Mouse (Mus musculus) hindbrain, embryonic 16.5 days (tissue): ENCODE data around the gene Ube2q2. TPM values are rescaled to one million over a fixed set of nuclear protein-coding genes. Genes with fewer than 3 reads are reported as not detected.

Experiments used
- ATAC-seq: fragments of 200-750 bp; cut with Nextera tagmentation; 2 replicates; pipeline ENCODE4 v1.8.0; 2017; ENCODE audit warnings: moderate TSS enrichment, moderate library complexity
- H3K27ac ChIP-seq: fragments of 300-500 bp; sonication (generic); 2 replicates; pipeline ENCODE4 v1.5.1; 2014; ENCODE audit warnings: low read depth, mild to moderate bottlenecking, control low read depth, low read length, moderate library complexity
- H3K27me3 ChIP-seq: fragments of 300-500 bp; sonication (generic); replicated peaks from 2 replicates; pipeline ENCODE4 v1.6.1; 2014; ENCODE audit warnings: low read length; ENCODE audit not compliant: control insufficient read depth, insufficient read depth
- H3K36me3 ChIP-seq: fragments of 300-500 bp; sonication (generic); 2 replicates; pipeline ENCODE4 v1.6.1; 2014; ENCODE audit warnings: mild to moderate bottlenecking, low read length, moderate library complexity, mixed read lengths; ENCODE audit not compliant: control insufficient read depth, insufficient read depth
- H3K4me1 ChIP-seq: fragments of 300-500 bp; sonication (generic); 2 replicates; pipeline ENCODE4 v1.6.1; 2014; ENCODE audit warnings: low read depth, low read length; ENCODE audit not compliant: control insufficient read depth, insufficient read depth
- H3K4me2 ChIP-seq: fragments of 300-500 bp; sonication (generic); 2 replicates; pipeline ENCODE4 v1.6.1; 2014; ENCODE audit warnings: mild to moderate bottlenecking, low read length, control low read depth, moderate library complexity
- H3K4me3 ChIP-seq: fragments of 300-500 bp; sonication (generic); 2 replicates; pipeline ENCODE4 v1.5.1; 2014; ENCODE audit warnings: mild to moderate bottlenecking, low read length, control low read depth, moderate library complexity
- H3K9ac ChIP-seq: fragments of 300-500 bp; sonication (generic); 2 replicates; pipeline ENCODE4 v1.6.1; 2014; ENCODE audit warnings: low read depth, mild to moderate bottlenecking, control low read depth, low read length, moderate library complexity
- H3K9me3 ChIP-seq: fragments of 300-500 bp; sonication (generic); 2 replicates; pipeline ENCODE4 v1.6.1; 2014; ENCODE audit warnings: mild to moderate bottlenecking, low read length, moderate library complexity; ENCODE audit not compliant: control insufficient read depth
- WGBS: fragments of 180-500 bp; shearing (Covaris S2); extraction: QIAGEN DNeasy Blood & Tissue Kit; methylation state at CpG from one replicate; pipeline ENCODE4 v1.1.7; 2014; 5-methylcytosine and 5-hydroxymethylcytosine counted together
- polyA plus RNA-seq: library from polyadenylated mRNA; unstranded; fragments of >200 nt; fragmentation: Nextera tagmentation; extraction: Ambion mirVana; gene quantifications from 2 replicates; pipeline ENCODE4 v1.2.1, GENCODE M21; 2015

Gene Ube2q2
- polyA plus RNA-seq, 1 experiment from 2014 or later, result 17.7 TPM

- ATAC-seq, result no peak
- H3K4me3 ChIP-seq, result no peak overlapping the region
- no peak overlapping the region for H3K4me2 ChIP-seq
- no peaks in the 10 kb centered on the region for H3K9me3 ChIP-seq
- no peak overlapping the region for H3K27ac ChIP-seq
- 61% methylated on average over 3 of the region's 3 CpGs for WGBS
- no peak overlapping the region for H3K9ac ChIP-seq
- H3K36me3 ChIP-seq, result no peaks in the 10 kb centered on the region
- no peaks in the 10 kb centered on the region for H3K4me1 ChIP-seq
- H3K27me3 ChIP-seq, result no peaks in the 10 kb centered on the region
These were observed 26.1 kb upstream of the Ube2q2 start for GRCm38 (mm10) chr9:55122586-55122985.

GRCm38 (mm10) chr9:55125735-55126134 lies 22.9 kb upstream of the Ube2q2 start:
- H3K9ac ChIP-seq, result no peak overlapping the region
- ATAC-seq, result no peak
- no peak overlapping the region for H3K4me3 ChIP-seq
- WGBS, result 85% methylated on average over 7 of the region's 7 CpGs
- no peaks in the 10 kb centered on the region for H3K9me3 ChIP-seq
- H3K27me3 ChIP-seq, result no peaks in the 10 kb centered on the region
- H3K36me3 ChIP-seq, result no peaks in the 10 kb centered on the region
- H3K27ac ChIP-seq, result no peak overlapping the region
- H3K4me2 ChIP-seq, result no peak overlapping the region
- no peaks in the 10 kb centered on the region for H3K4me1 ChIP-seq

- H3K27me3 ChIP-seq, result no peaks in the 10 kb centered on the region
- WGBS, result 93% methylated on average over 1 of the region's 1 CpGs
- no peak overlapping the region for H3K4me2 ChIP-seq
- H3K36me3 ChIP-seq, result no peaks in the 10 kb centered on the region
- H3K9me3 ChIP-seq, result no peaks in the 10 kb centered on the region
- no peaks in the 10 kb centered on the region for H3K4me1 ChIP-seq
- no peak overlapping the region for H3K27ac ChIP-seq
- H3K9ac ChIP-seq, result no peak overlapping the region
- ATAC-seq, result no peak
- no peak overlapping the region for H3K4me3 ChIP-seq
These were observed 22.4 kb upstream of the Ube2q2 start for GRCm38 (mm10) chr9:55126295-55126694.

GRCm38 (mm10) chr9:55131851-55132250 lies 16.8 kb upstream of the Ube2q2 start:
- Histone ChIP-seq H3K27me3 (no peaks in the 10 kb centered on the region), H3K9ac (no peak overlapping the region), H3K4me2 (no peak overlapping the region), H3K27ac (no peak overlapping the region), H3K9me3 (no peaks in the 10 kb centered on the region), H3K4me1 (no peaks in the 10 kb centered on the region), H3K36me3 (no peaks in the 10 kb centered on the region), H3K4me3 (no peak overlapping the region)
- no peak for ATAC-seq

GRCm38 (mm10) chr9:55136576-55136975 lies 12.1 kb upstream of the Ube2q2 start:
- ATAC-seq, result no peak
- Histone ChIP-seq H3K27ac (no peak overlapping the region), H3K36me3 (no peaks in the 10 kb centered on the region), H3K27me3 (no peaks in the 10 kb centered on the region), H3K9me3 (no peaks in the 10 kb centered on the region), H3K4me1 (no peaks in the 10 kb centered on the region), H3K4me3 (no peak overlapping the region), H3K9ac (no peak overlapping the region), H3K4me2 (no peak overlapping the region)
- 50% methylated on average over 5 of the region's 5 CpGs for WGBS

GRCm38 (mm10) chr9:55137112-55137511 lies 11.5 kb upstream of the Ube2q2 start:
- no peak overlapping the region for H3K9ac ChIP-seq
- no peaks in the 10 kb centered on the region for H3K4me1 ChIP-seq
- H3K27me3 ChIP-seq, result no peaks in the 10 kb centered on the region
- no peak overlapping the region for H3K4me2 ChIP-seq
- WGBS, result 86% methylated on average over 4 of the region's 4 CpGs
- H3K4me3 ChIP-seq, result no peak overlapping the region
- H3K9me3 ChIP-seq, result no peaks in the 10 kb centered on the region
- ATAC-seq, result no peak
- H3K36me3 ChIP-seq, result no peaks in the 10 kb centered on the region
- no peak overlapping the region for H3K27ac ChIP-seq

- H3K9ac ChIP-seq, result no peak overlapping the region
- no peak overlapping the region for H3K4me3 ChIP-seq
- no peak overlapping the region for H3K27ac ChIP-seq
- no peaks in the 10 kb centered on the region for H3K36me3 ChIP-seq
- no peaks in the 10 kb centered on the region for H3K4me1 ChIP-seq
- H3K27me3 ChIP-seq, result no peaks in the 10 kb centered on the region
- H3K4me2 ChIP-seq, result no peak overlapping the region
- WGBS, result 71% methylated on average over 5 of the region's 5 CpGs
- ATAC-seq, result no peak
- H3K9me3 ChIP-seq, result no peaks in the 10 kb centered on the region
These were observed 8.7 kb upstream of the Ube2q2 start for GRCm38 (mm10) chr9:55139958-55140357.

- Histone ChIP-seq H3K27ac (peak overlapping the region; percentile 81), H3K4me1 (peaks cover 20% of the 10 kb centered on the region), H3K9me3 (no peaks in the 10 kb centered on the region), H3K4me3 (peak overlapping the region; percentile 96), H3K9ac (peak overlapping the region; percentile 96), H3K27me3 (no peaks in the 10 kb centered on the region), H3K4me2 (peak overlapping the region; percentile 95), H3K36me3 (no peaks in the 10 kb centered on the region)
- ATAC-seq, result peak; percentile 62
- under 1% methylated on average over 79 of the region's 93 CpGs for WGBS
These were observed 1.0 kb downstream of the Ube2q2 start for GRCm38 (mm10) chr9:55149499-55150278.

GRCm38 (mm10) chr9:55150279-55150726 lies 1.6 kb downstream of the Ube2q2 start:
- H3K27me3 ChIP-seq, result no peaks in the 10 kb centered on the region
- peak overlapping the region; percentile 96 for H3K9ac ChIP-seq
- peak overlapping the region; percentile 95 for H3K4me2 ChIP-seq
- no peaks in the 10 kb centered on the region for H3K36me3 ChIP-seq
- peak overlapping the region; percentile 96 for H3K4me3 ChIP-seq
- peak overlapping the region; percentile 81; the same call in 1 of the 2 replicates for H3K27ac ChIP-seq
- 2% methylated on average over 13 of the region's 13 CpGs for WGBS
- H3K9me3 ChIP-seq, result no peaks in the 10 kb centered on the region
- ATAC-seq, result no peak
- H3K4me1 ChIP-seq, result peaks cover 20% of the 10 kb centered on the region
